In the genomic region with DNA sequence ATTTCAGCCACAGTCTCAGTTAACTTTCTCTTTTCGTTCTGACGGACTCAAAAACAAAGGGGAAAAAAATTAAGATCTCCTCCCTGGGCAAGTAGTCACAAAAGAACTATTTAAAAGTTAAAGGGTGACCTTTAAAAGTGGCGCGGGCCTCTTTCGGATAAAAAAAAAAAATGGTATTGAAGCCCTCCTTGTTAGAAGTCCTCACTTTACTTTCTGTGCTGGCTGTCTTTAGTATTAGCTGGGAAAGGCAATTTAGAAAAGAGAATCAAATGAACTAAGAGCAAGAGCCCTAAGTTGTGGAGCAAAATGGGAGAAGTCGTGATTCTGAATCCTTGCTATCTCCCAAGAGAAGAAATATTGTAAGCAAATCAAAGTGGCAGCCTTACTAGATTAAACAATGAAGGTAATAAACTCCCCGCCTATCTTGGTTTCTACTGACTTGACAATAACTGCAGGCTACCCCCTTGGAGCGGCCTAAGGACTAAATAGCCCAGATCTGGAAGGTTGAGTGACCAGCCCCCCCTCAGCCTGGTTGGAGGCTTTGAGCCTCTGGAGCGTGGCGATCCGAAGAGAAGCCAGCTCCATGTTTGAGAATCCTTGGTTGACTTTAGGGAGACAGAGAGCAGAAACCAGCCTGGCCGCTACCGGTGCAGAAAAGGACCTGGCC, we compare ENCODE assay signal across 16 mouse cellular contexts. TPM values are rescaled to one million over a fixed set of nuclear protein-coding genes. Genes with fewer than 3 reads are reported as not detected.
DNase-seq lines count a peak whose midpoint lies in the region; ATAC-seq and TF ChIP-seq lines count a peak whose summit lies in the region.
"Had no signal": no experiment of that assay in that cellular context is flagged by ENCODE, and none has a peak within 500 bp of the region (broad histone marks: within the 10 kb centered on the region; RNA-seq: fewer than 3 reads in every experiment).

No protein-coding gene starts in this region.

- no peaks in the 10 kb centered on the region; the same call in 1 of the 2 replicates for H3K4me1 ChIP-seq in hindbrain, embryonic 11.5 days (replicated peaks; ENCODE audit: control insufficient read depth, insufficient read depth, low read length)
- H3K4me1 ChIP-seq in hindbrain, embryonic 16.5 days (ENCODE audit: control insufficient read depth, insufficient read depth, low read depth, low read length): no peaks in the 10 kb centered on the region
- peaks cover 3% of the 10 kb centered on the region; the same call in 1 of the 2 replicates for H3K4me1 ChIP-seq in neural tube, embryonic 12.5 days
- peaks cover 10% of the 10 kb centered on the region for H3K4me1 ChIP-seq in limb, embryonic 10.5 days
- H3K4me1 ChIP-seq in cerebellum, adult 2 months (ENCODE audit: control insufficient read depth, insufficient read depth, low read length): no peaks in the 10 kb centered on the region

- no peak overlapping the region for H3K27ac ChIP-seq in hindbrain, embryonic 11.5 days (ENCODE audit: low read depth, low read length)
- no peak overlapping the region for H3K27ac ChIP-seq in hindbrain, embryonic 16.5 days (ENCODE audit: low read depth, low read length)
- H3K27ac ChIP-seq in neural tube, embryonic 12.5 days: no peak overlapping the region
- no peak overlapping the region for H3K27ac ChIP-seq in limb, embryonic 10.5 days
- no peak overlapping the region for H3K27ac ChIP-seq in cerebellum, adult 2 months (ENCODE audit: insufficient read depth, low read length)
- H3K27ac ChIP-seq: neural tube, embryonic 15.5 days had no signal

- intact Hi-C loops in gastrocnemius, postnatal 36 days (cut with DNase I): no loop called here

- no peaks in the 10 kb centered on the region for H3K9me3 ChIP-seq in hindbrain, embryonic 11.5 days (ENCODE audit: control insufficient read depth, low read length)
- no peaks in the 10 kb centered on the region for H3K9me3 ChIP-seq in hindbrain, embryonic 16.5 days (ENCODE audit: control insufficient read depth, low read length)
- no peaks in the 10 kb centered on the region for H3K9me3 ChIP-seq in neural tube, embryonic 12.5 days
- no peaks in the 10 kb centered on the region for H3K9me3 ChIP-seq in limb, embryonic 10.5 days (replicated peaks)
- H3K9me3 ChIP-seq: neural tube, embryonic 15.5 days had no signal

- peak; percentile 43 for DNase-seq in hindbrain, embryonic 11.5 days (ENCODE audit: low spot score)
- no peak for DNase-seq in neural tube, embryonic 10.5 days (ENCODE audit: extremely low spot score, low spot score)
- no peak for DNase-seq in limb, embryonic 10.5 days (ENCODE audit: low spot score)
- DNase-seq in cerebellum, adult 2 months: no peak
- DNase-seq in gastrocnemius, postnatal 36 days: no peak
- no peak for DNase-seq in adrenal gland, postnatal 36 days
- DNase-seq: adrenal gland, postnatal 10 days; cerebellum, adult 18-20 months; thymus, postnatal 36 days had no signal

- no peak overlapping the region for H3K9ac ChIP-seq in hindbrain, embryonic 11.5 days (ENCODE audit: low read depth, low read length)
- H3K9ac ChIP-seq in hindbrain, embryonic 16.5 days (ENCODE audit: low read depth, low read length): no peak overlapping the region
- no peak overlapping the region for H3K9ac ChIP-seq in neural tube, embryonic 12.5 days
- H3K9ac ChIP-seq: neural tube, embryonic 15.5 days had no signal

- ATAC-seq in hindbrain, embryonic 11.5 days (ENCODE audit: low FRiP score): no peak
- ATAC-seq in hindbrain, embryonic 16.5 days: no peak
- peak; percentile 41; the same call in 1 of the 2 replicates for ATAC-seq in neural tube, embryonic 12.5 days (ENCODE audit: low FRiP score, low read depth)
- ATAC-seq: CD4-positive, CD25-positive, alpha-beta regulatory T cell, adult 4 months had no signal

- peaks cover 85% of the 10 kb centered on the region for H3K27me3 ChIP-seq in hindbrain, embryonic 11.5 days (ENCODE audit: control insufficient read depth, insufficient read depth, low read length)
- peaks cover 72% of the 10 kb centered on the region for H3K27me3 ChIP-seq in hindbrain, embryonic 16.5 days (replicated peaks; ENCODE audit: control insufficient read depth, insufficient read depth, low read length)
- peaks cover 90% of the 10 kb centered on the region for H3K27me3 ChIP-seq in neural tube, embryonic 12.5 days (replicated peaks)
- peaks cover 89% of the 10 kb centered on the region for H3K27me3 ChIP-seq in limb, embryonic 10.5 days (ENCODE audit: low read depth, poor library complexity, severe bottlenecking)
- peaks cover 3% of the 10 kb centered on the region; the same call in 1 of the 2 replicates for H3K27me3 ChIP-seq in cerebellum, adult 2 months (ENCODE audit: control insufficient read depth, insufficient read depth, low read length)

- no peaks in the 10 kb centered on the region for H3K36me3 ChIP-seq in hindbrain, embryonic 11.5 days (ENCODE audit: control insufficient read depth, insufficient read depth, low read length)
- H3K36me3 ChIP-seq in hindbrain, embryonic 16.5 days (ENCODE audit: control insufficient read depth, insufficient read depth, low read length): no peaks in the 10 kb centered on the region
- H3K36me3 ChIP-seq in neural tube, embryonic 12.5 days: no peaks in the 10 kb centered on the region
- H3K36me3 ChIP-seq in limb, embryonic 10.5 days: no peaks in the 10 kb centered on the region
- H3K36me3 ChIP-seq: neural tube, embryonic 15.5 days had no signal

- H3K4me2 ChIP-seq in hindbrain, embryonic 11.5 days (replicated peaks; ENCODE audit: low read depth, low read length): no peak overlapping the region
- no peak overlapping the region for H3K4me2 ChIP-seq in hindbrain, embryonic 16.5 days (ENCODE audit: low read length)
- no peak overlapping the region for H3K4me2 ChIP-seq in neural tube, embryonic 12.5 days (replicated peaks)
- H3K4me2 ChIP-seq: neural tube, embryonic 15.5 days had no signal

- TF ChIP-seq CTCF in cerebellum, adult 2 months (IDR thresholded peaks at IDR 0.05; ENCODE audit: borderline replicate concordance, insufficient read depth, low read depth, low read length): no peak

- 24% methylated on average over 13 of the region's 13 CpGs for WGBS in hindbrain, embryonic 11.5 days
- WGBS in hindbrain, embryonic 16.5 days: 17% methylated on average over 13 of the region's 13 CpGs
- WGBS in neural tube, embryonic 12.5 days: 13% methylated on average over 13 of the region's 13 CpGs
- WGBS in limb, embryonic 10.5 days: 24% methylated on average over 13 of the region's 13 CpGs
- WGBS in cerebellum, adult 2 months: 16% methylated on average over 13 of the region's 13 CpGs

- H3K4me3 ChIP-seq in hindbrain, embryonic 11.5 days (ENCODE audit: low read depth, low read length): no peak overlapping the region
- no peak overlapping the region for H3K4me3 ChIP-seq in hindbrain, embryonic 16.5 days (ENCODE audit: low read length)
- 0 out of 2 replicates have a peak overlapping the region, but pooled peaks have one; percentile 3 for H3K4me3 ChIP-seq in neural tube, embryonic 12.5 days
- H3K4me3 ChIP-seq in limb, embryonic 10.5 days: peak overlapping the region; percentile 42
- H3K4me3 ChIP-seq in cerebellum, adult 2 months (replicated peaks; ENCODE audit: insufficient read depth, low read depth, low read length): no peak overlapping the region
- H3K4me3 ChIP-seq: erythroblast, embryonic 14.5 days; neural tube, embryonic 15.5 days had no signal

- TF ChIP-seq POLR2A in cerebellum, adult 2 months (IDR thresholded peaks at IDR 0.05; ENCODE audit: borderline replicate concordance, insufficient read depth, low read length): no peak

RNA-seq across cellular contexts. Expression of a gene that starts 17.5 kb away (rescaled TPM):
- polyA plus RNA-seq in hindbrain, embryonic 11.5 days (2014; fragmentation: Nextera tagmentation; extraction: Ambion mirVana): 0.11 and 0.29 TPM in 2 replicates
- 0.54 TPM in 1 of 2 replicates, not detected in the other for polyA plus RNA-seq in hindbrain, embryonic 16.5 days (2015; fragmentation: Nextera tagmentation; extraction: Ambion mirVana)
- polyA plus RNA-seq in neural tube, embryonic 12.5 days (2016; fragmentation: Nextera tagmentation; extraction: Ambion mirVana): not detected in 2 replicates
- polyA plus RNA-seq in limb, embryonic 10.5 days (2016; fragmentation: Nextera tagmentation; extraction: Ambion mirVana): not detected in 2 replicates
- not detected in 2 replicates for polyA plus RNA-seq in cerebellum, adult 2 months (2012; rRNA removed)
- total RNA-seq in gastrocnemius, postnatal 36 days (2021): not detected
- not detected for total RNA-seq in adrenal gland, postnatal 36 days (2021)
- total RNA-seq: adrenal gland, postnatal 10 days; megakaryocyte, adult 5-6 weeks had no signal
- polyA plus RNA-seq: CD4-positive, CD25-positive, alpha-beta regulatory T cell, adult 4 months; erythroblast, embryonic 14.5 days; gonadal fat pad, adult 2 months; neural tube, embryonic 15.5 days had no signal

Comparison
In these comparisons a context has a peak if more than half of its experiments do, and no peak if none do; other contexts are left out.
1. H3K4me3 ChIP-seq: peak in neural tube, embryonic 12.5 days (single experiment) and limb, embryonic 10.5 days (single experiment); none in hindbrain, embryonic 11.5 days (single experiment), hindbrain, embryonic 16.5 days (single experiment) and cerebellum, adult 2 months (single experiment).